In genomic region chr10:98618736-98619525, GRCm38 (mm10) we compare ENCODE assay signal across 11 mouse cellular contexts.
DNase-seq lines count a peak whose midpoint lies in the region; ATAC-seq and TF ChIP-seq lines count a peak whose summit lies in the region.
"Had no signal": no experiment of that assay in that cellular context is flagged by ENCODE, and none has a peak within 500 bp of the region (broad histone marks: within the 10 kb centered on the region; RNA-seq: fewer than 3 reads in every experiment).

No protein-coding gene starts in this region.

- no peak overlapping the region for H3K9ac ChIP-seq in lung, postnatal 0 days (replicated peaks; ENCODE audit: low read depth)
- no peak overlapping the region for H3K9ac ChIP-seq in hindbrain, embryonic 11.5 days (ENCODE audit: low read depth, low read length)
- H3K9ac ChIP-seq in hindbrain, embryonic 13.5 days: no peak overlapping the region
- no peak overlapping the region for H3K9ac ChIP-seq in intestine, postnatal 0 days (ENCODE audit: low read depth, low read length)
- H3K9ac ChIP-seq: stomach, embryonic 15.5 days had no signal

- no peak for DNase-seq in frontal cortex, postnatal 10 days (ENCODE audit: low spot score in 2 of 2)
- peak; percentile 13 for DNase-seq in urinary bladder, postnatal 14 days (ENCODE audit: low spot score)
- no peak for DNase-seq in urinary bladder, adult 2 months (ENCODE audit: low spot score)
- peak; percentile 67 for DNase-seq in lung, postnatal 0 days (ENCODE audit: low spot score)
- no peak for DNase-seq in hindbrain, embryonic 11.5 days (ENCODE audit: low spot score)
- DNase-seq: cerebellum, adult 18-20 months had no signal

- H3K4me1 ChIP-seq in lung, postnatal 0 days (ENCODE audit: insufficient read depth, low read depth, low read length): no peaks in the 10 kb centered on the region
- no peaks in the 10 kb centered on the region for H3K4me1 ChIP-seq in hindbrain, embryonic 11.5 days (replicated peaks; ENCODE audit: control insufficient read depth, insufficient read depth, low read length)
- no peaks in the 10 kb centered on the region for H3K4me1 ChIP-seq in hindbrain, embryonic 13.5 days (replicated peaks)
- H3K4me1 ChIP-seq in intestine, postnatal 0 days (replicated peaks; ENCODE audit: control insufficient read depth, insufficient read depth, low read length): no peaks in the 10 kb centered on the region
- H3K4me1 ChIP-seq: midbrain, embryonic 10.5 days; stomach, embryonic 15.5 days had no signal

- ATAC-seq in frontal cortex, adult (ENCODE audit: low TSS enrichment): peak; percentile 90
- ATAC-seq in lung, postnatal 0 days: peak; percentile 79
- ATAC-seq in hindbrain, embryonic 11.5 days (ENCODE audit: low FRiP score): no peak
- no peak for ATAC-seq in hindbrain, embryonic 13.5 days (ENCODE audit: low FRiP score)
- ATAC-seq in intestine, postnatal 0 days: no peak

- 52% methylated on average over 21 of the region's 21 CpGs for WGBS in lung, postnatal 0 days
- whole genome bisulfite sequencing in hindbrain, embryonic 11.5 days: 92% methylated on average over 21 of the region's 21 CpGs
- WGBS in hindbrain, embryonic 13.5 days: 93% methylated on average over 21 of the region's 21 CpGs
- 89% methylated on average over 21 of the region's 21 CpGs for WGBS in intestine, postnatal 0 days

- no peak overlapping the region for H3K4me3 ChIP-seq in lung, postnatal 0 days (ENCODE audit: low read depth, low read length)
- no peak overlapping the region for H3K4me3 ChIP-seq in hindbrain, embryonic 11.5 days (ENCODE audit: low read depth, low read length)
- H3K4me3 ChIP-seq in hindbrain, embryonic 13.5 days: no peak overlapping the region
- H3K4me3 ChIP-seq in intestine, postnatal 0 days (ENCODE audit: low read depth, low read length): no peak overlapping the region
- H3K4me3 ChIP-seq: midbrain, embryonic 10.5 days; stomach, embryonic 15.5 days had no signal

- H3K27me3 ChIP-seq in lung, postnatal 0 days (replicated peaks; ENCODE audit: insufficient read depth, low read length): no peaks in the 10 kb centered on the region
- no peaks in the 10 kb centered on the region for H3K27me3 ChIP-seq in hindbrain, embryonic 11.5 days (ENCODE audit: control insufficient read depth, insufficient read depth, low read length)
- no peaks in the 10 kb centered on the region for H3K27me3 ChIP-seq in hindbrain, embryonic 13.5 days
- no peaks in the 10 kb centered on the region for H3K27me3 ChIP-seq in intestine, postnatal 0 days (replicated peaks; ENCODE audit: control insufficient read depth, insufficient read depth, low read length)
- H3K27me3 ChIP-seq: stomach, embryonic 15.5 days had no signal

- TF ChIP-seq EP300 in lung, postnatal 0 days (IDR thresholded peaks at IDR 0.05): peak; percentile 38; the same call in 1 of the 2 replicates

- TF ChIP-seq CTCF in lung, postnatal 0 days (IDR thresholded peaks at IDR 0.05): no peak
- TF ChIP-seq CTCF in intestine, postnatal 0 days (IDR thresholded peaks at IDR 0.05; ENCODE audit: low read depth): no peak

- no peaks in the 10 kb centered on the region for H3K9me3 ChIP-seq in lung, postnatal 0 days (ENCODE audit: low read length)
- no peaks in the 10 kb centered on the region for H3K9me3 ChIP-seq in hindbrain, embryonic 11.5 days (ENCODE audit: control insufficient read depth, low read length)
- no peaks in the 10 kb centered on the region for H3K9me3 ChIP-seq in hindbrain, embryonic 13.5 days
- no peaks in the 10 kb centered on the region for H3K9me3 ChIP-seq in intestine, postnatal 0 days (ENCODE audit: control insufficient read depth)
- H3K9me3 ChIP-seq: midbrain, embryonic 10.5 days; stomach, embryonic 15.5 days had no signal

- no peaks in the 10 kb centered on the region for H3K36me3 ChIP-seq in lung, postnatal 0 days (ENCODE audit: insufficient read depth, low read length)
- H3K36me3 ChIP-seq in hindbrain, embryonic 11.5 days (ENCODE audit: control insufficient read depth, insufficient read depth, low read length): no peaks in the 10 kb centered on the region
- no peaks in the 10 kb centered on the region for H3K36me3 ChIP-seq in hindbrain, embryonic 13.5 days
- no peaks in the 10 kb centered on the region for H3K36me3 ChIP-seq in intestine, postnatal 0 days (ENCODE audit: control insufficient read depth, insufficient read depth)
- H3K36me3 ChIP-seq: midbrain, embryonic 10.5 days; stomach, embryonic 15.5 days had no signal

- H3K27ac ChIP-seq in lung, postnatal 0 days (ENCODE audit: low read length): no peak overlapping the region
- H3K27ac ChIP-seq in hindbrain, embryonic 11.5 days (ENCODE audit: low read depth, low read length): no peak overlapping the region
- H3K27ac ChIP-seq in hindbrain, embryonic 13.5 days: no peak overlapping the region
- no peak overlapping the region for H3K27ac ChIP-seq in intestine, postnatal 0 days (ENCODE audit: low read depth, low read length)
- H3K27ac ChIP-seq: midbrain, embryonic 10.5 days; stomach, embryonic 15.5 days had no signal

- H3K4me2 ChIP-seq in lung, postnatal 0 days (replicated peaks; ENCODE audit: low read depth, low read length): peak overlapping the region; percentile 20; the same call in 1 of the 2 replicates
- H3K4me2 ChIP-seq in hindbrain, embryonic 11.5 days (replicated peaks; ENCODE audit: low read depth, low read length): no peak overlapping the region
- H3K4me2 ChIP-seq in hindbrain, embryonic 13.5 days: no peak overlapping the region
- H3K4me2 ChIP-seq in intestine, postnatal 0 days (replicated peaks; ENCODE audit: low read depth): no peak overlapping the region
- H3K4me2 ChIP-seq: stomach, embryonic 15.5 days had no signal

Comparison
In these comparisons a context has a peak if more than half of its experiments do, and no peak if none do; other contexts are left out.
1. DNase-seq: peak in urinary bladder, postnatal 14 days (single experiment) and lung, postnatal 0 days (single experiment); none in frontal cortex, postnatal 10 days (0 of 2), urinary bladder, adult 2 months (single experiment) and hindbrain, embryonic 11.5 days (single experiment).
2. ATAC-seq: peak in frontal cortex, adult (single experiment) and lung, postnatal 0 days (single experiment); none in hindbrain, embryonic 11.5 days (single experiment), hindbrain, embryonic 13.5 days (single experiment) and intestine, postnatal 0 days (single experiment).